Mouse (Mus musculus) hindbrain, embryonic 13.5 days (tissue): ENCODE data around the gene Zfp991. TPM values are rescaled to one million over a fixed set of nuclear protein-coding genes. Genes with fewer than 3 reads are reported as not detected.
A peak's percentile ranks its signal among the peaks of the same experiment; 100 is the strongest.
"Not testable (repeated sequence)": the region's sequence is repeated elsewhere in the genome, so short reads cannot be mapped to it uniquely, and the experiment has no call there.

ENCODE experiments used
- ATAC-seq: fragments of 200-750 bp; cut with Nextera tagmentation; 2 replicates; pipeline ENCODE4 v1.8.0; 2017; ENCODE audit warnings: moderate TSS enrichment; ENCODE audit not compliant: low FRiP score
- H3K27ac ChIP-seq: fragments of 300-500 bp; sonication (generic); 2 replicates; pipeline ENCODE4 v1.5.1; 2015; ENCODE audit warnings: inconsistent platforms, mild to moderate bottlenecking, moderate library complexity
- H3K27me3 ChIP-seq: fragments of 300-500 bp; sonication (generic); 2 replicates; pipeline ENCODE4 v1.6.1; 2015; ENCODE audit warnings: mild to moderate bottlenecking, inconsistent platforms
- H3K36me3 ChIP-seq: fragments of 300-500 bp; sonication (generic); 2 replicates; pipeline ENCODE4 v1.6.1; 2015; ENCODE audit warnings: mild to moderate bottlenecking, inconsistent platforms
- H3K4me1 ChIP-seq: fragments of 300-500 bp; sonication (generic); replicated peaks from 2 replicates; pipeline ENCODE4 v1.6.1; 2015; ENCODE audit warnings: inconsistent platforms
- H3K4me2 ChIP-seq: fragments of 300-500 bp; sonication (generic); 2 replicates; pipeline ENCODE4 v1.6.1; 2015; ENCODE audit warnings: inconsistent platforms, mild to moderate bottlenecking, moderate library complexity
- H3K4me3 ChIP-seq: fragments of 300-500 bp; sonication (generic); 2 replicates; pipeline ENCODE4 v1.5.1; 2015; ENCODE audit warnings: mild to moderate bottlenecking, inconsistent platforms
- H3K9ac ChIP-seq: fragments of 300-500 bp; sonication (generic); 2 replicates; pipeline ENCODE4 v1.6.1; 2015; ENCODE audit warnings: mild to moderate bottlenecking, inconsistent platforms
- H3K9me3 ChIP-seq: fragments of 300-500 bp; sonication (generic); 2 replicates; pipeline ENCODE4 v1.6.1; 2016; ENCODE audit warnings: inconsistent platforms
- WGBS: fragments of 180-500 bp; shearing (Covaris S2); methylation state at CpG from one replicate; pipeline ENCODE4 v1.1.7; 2015; 5-methylcytosine and 5-hydroxymethylcytosine counted together
- polyA plus RNA-seq: library from polyadenylated mRNA; unstranded; fragments of >200 nt; fragmentation: Nextera tagmentation; extraction: Ambion mirVana; gene quantifications from 2 replicates; pipeline ENCODE4 v1.2.1, GENCODE M21; 2015

Gene Zfp991
- polyA plus RNA-seq, 1 experiment from 2014 or later = 5.6 TPM

- peak; percentile 71; the same call in 1 of the 2 replicates for ATAC-seq
Measured at GRCm38 (mm10) chr4:147197210-147197609, 65.4 kb downstream of the Zfp991 start.

GRCm38 (mm10) chr4:147199055-147199750 lies 67.4 kb downstream of the Zfp991 start:
- H3K4me1 ChIP-seq, H3K27ac ChIP-seq, H3K36me3 ChIP-seq, H3K9ac ChIP-seq, H3K27me3 ChIP-seq, H3K4me3 ChIP-seq, H3K4me2 ChIP-seq: not testable (repeated sequence)
- ATAC-seq = 0 out of 2 replicates have a peak, but pooled peaks have one; percentile 30
- 80% methylated on average over 6 of the region's 6 CpGs for WGBS
- H3K9me3 ChIP-seq = peaks cover 11% of the 10 kb centered on the region

More at GRCm38 (mm10) chr4:147197210-147197609, 65.4 kb downstream of the Zfp991 start:
- H3K4me1 ChIP-seq, H3K27me3 ChIP-seq, H3K4me3 ChIP-seq, H3K9ac ChIP-seq, H3K27ac ChIP-seq, H3K4me2 ChIP-seq, H3K36me3 ChIP-seq: not testable (repeated sequence)
- peaks cover 11% of the 10 kb centered on the region for H3K9me3 ChIP-seq
- 87% methylated on average over 2 of the region's 2 CpGs for WGBS

- H3K27ac ChIP-seq, H3K9ac ChIP-seq, H3K27me3 ChIP-seq, H3K9me3 ChIP-seq, H3K36me3 ChIP-seq, H3K4me2 ChIP-seq, ATAC-seq, H3K4me3 ChIP-seq, H3K4me1 ChIP-seq: not testable (repeated sequence)
- WGBS = 90% methylated on average over 14 of the region's 16 CpGs
Measured at GRCm38 (mm10) chr4:147201920-147202660, 70.3 kb downstream of the Zfp991 start.

GRCm38 (mm10) chr4:147212182-147212928 lies 80.5 kb downstream of the Zfp991 start:
- H3K36me3 ChIP-seq, H3K4me1 ChIP-seq, ATAC-seq, H3K27ac ChIP-seq, H3K4me2 ChIP-seq, H3K9me3 ChIP-seq, H3K4me3 ChIP-seq, H3K27me3 ChIP-seq, H3K9ac ChIP-seq: not testable (repeated sequence)
- 86% methylated on average over 3 of the region's 7 CpGs for WGBS

- not testable (repeated sequence) for H3K4me1 ChIP-seq, H3K9ac ChIP-seq, H3K4me3 ChIP-seq, H3K27ac ChIP-seq, H3K36me3 ChIP-seq, H3K27me3 ChIP-seq, ATAC-seq, H3K9me3 ChIP-seq, H3K4me2 ChIP-seq
- WGBS = no CpG with 5 or more reads among the region's 1 CpGs
Measured at GRCm38 (mm10) chr4:147214233-147214632, 82.4 kb downstream of the Zfp991 start.

- H3K27ac ChIP-seq, H3K4me2 ChIP-seq, H3K4me1 ChIP-seq, H3K9ac ChIP-seq, ATAC-seq, H3K4me3 ChIP-seq, H3K36me3 ChIP-seq, H3K27me3 ChIP-seq: not testable (repeated sequence)
- 76% methylated on average over 3 of the region's 4 CpGs for WGBS
- peaks cover 11% of the 10 kb centered on the region for H3K9me3 ChIP-seq
Measured at GRCm38 (mm10) chr4:147217676-147218075, 85.8 kb downstream of the Zfp991 start.

DNA sequence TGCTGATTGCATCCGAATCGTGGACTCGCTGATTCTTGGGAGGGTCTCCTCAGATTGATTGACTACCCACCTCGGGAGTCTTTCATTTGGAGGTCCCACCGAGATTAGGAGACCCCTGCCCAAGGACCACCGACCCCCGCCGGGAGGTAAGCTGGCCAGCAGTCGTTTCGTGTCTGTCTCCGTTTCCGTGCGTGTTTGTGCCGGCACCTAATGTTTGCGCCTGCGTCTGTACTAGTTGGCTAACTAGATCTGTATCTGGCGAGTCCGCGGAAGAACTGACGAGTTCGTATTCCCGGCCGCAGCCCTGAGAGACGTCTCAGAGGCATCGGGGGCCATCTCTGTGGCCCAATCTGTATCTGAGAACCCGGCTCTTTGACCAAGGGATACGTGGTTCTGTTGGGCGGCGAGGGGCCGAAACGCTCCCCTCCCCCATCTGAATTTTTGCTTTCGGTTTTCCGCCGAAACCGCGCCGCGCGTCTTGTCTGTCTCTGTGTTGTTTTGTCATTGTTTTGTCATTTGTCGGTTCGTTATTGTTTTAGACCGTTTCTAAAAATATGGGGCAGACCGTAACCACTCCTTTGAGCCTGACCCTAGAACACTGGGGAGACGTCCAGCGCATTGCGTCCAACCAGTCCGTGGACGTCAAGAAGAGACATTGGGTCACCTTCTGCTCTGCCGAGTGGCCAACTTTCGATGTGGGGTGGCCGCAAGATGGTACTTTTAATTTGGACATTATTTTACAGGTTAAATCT lies 87.7 kb downstream of the Zfp991 start:
- not testable (repeated sequence) for H3K4me1 ChIP-seq
- WGBS = 70% methylated on average over 51 of the region's 51 CpGs

GRCm38 (mm10) chr4:147220226-147220625 lies 88.4 kb downstream of the Zfp991 start:
- not testable (repeated sequence) for H3K27ac ChIP-seq, H3K27me3 ChIP-seq, H3K9ac ChIP-seq, H3K4me3 ChIP-seq, H3K4me1 ChIP-seq, H3K4me2 ChIP-seq, ATAC-seq, H3K36me3 ChIP-seq
- H3K9me3 ChIP-seq = peaks cover 22% of the 10 kb centered on the region
- WGBS = 84% methylated on average over 17 of the region's 20 CpGs

More for the DNA sequence above, 87.7 kb downstream of the Zfp991 start:
- H3K36me3 ChIP-seq, H3K9ac ChIP-seq, H3K27me3 ChIP-seq, H3K27ac ChIP-seq, ATAC-seq: not testable (repeated sequence)
- Histone ChIP-seq H3K4me3 (peak overlapping the region; percentile 34), H3K4me2 (peak overlapping the region; percentile 41), H3K9me3 (peaks cover 16% of the 10 kb centered on the region)

DNA sequence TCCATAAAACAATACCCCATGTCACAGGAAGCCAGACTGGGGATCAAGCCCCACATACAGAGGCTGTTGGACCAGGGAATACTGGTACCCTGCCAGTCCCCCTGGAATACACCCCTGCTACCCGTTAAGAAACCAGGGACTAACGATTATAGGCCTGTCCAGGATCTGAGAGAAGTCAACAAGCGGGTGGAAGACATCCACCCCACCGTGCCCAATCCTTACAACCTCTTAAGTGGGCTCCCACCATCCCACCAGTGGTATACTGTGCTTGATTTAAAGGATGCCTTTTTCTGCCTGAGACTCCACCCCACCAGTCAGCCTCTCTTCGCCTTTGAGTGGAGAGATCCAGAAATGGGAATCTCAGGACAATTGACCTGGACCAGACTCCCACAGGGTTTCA lies 90.2 kb downstream of the Zfp991 start:
- not testable (repeated sequence) for ATAC-seq, H3K27ac ChIP-seq, H3K27me3 ChIP-seq, H3K9ac ChIP-seq, H3K4me3 ChIP-seq, H3K4me1 ChIP-seq, H3K4me2 ChIP-seq, H3K36me3 ChIP-seq
- H3K9me3 ChIP-seq = peaks cover 26% of the 10 kb centered on the region
- 92% methylated on average over 5 of the region's 5 CpGs for WGBS

- H3K36me3 ChIP-seq, H3K4me1 ChIP-seq, H3K27ac ChIP-seq, H3K4me3 ChIP-seq, H3K4me2 ChIP-seq, H3K9ac ChIP-seq, ATAC-seq, H3K27me3 ChIP-seq: not testable (repeated sequence)
- 96% methylated on average over 24 of the region's 24 CpGs for WGBS
- H3K9me3 ChIP-seq = peaks cover 26% of the 10 kb centered on the region
Measured at GRCm38 (mm10) chr4:147223778-147224435, 92.1 kb downstream of the Zfp991 start.

GRCm38 (mm10) chr4:147225616-147226015 lies 93.8 kb downstream of the Zfp991 start:
- H3K27me3 ChIP-seq, H3K4me2 ChIP-seq, H3K4me3 ChIP-seq, H3K36me3 ChIP-seq, ATAC-seq, H3K27ac ChIP-seq, H3K9ac ChIP-seq, H3K4me1 ChIP-seq: not testable (repeated sequence)
- peaks cover 20% of the 10 kb centered on the region for H3K9me3 ChIP-seq
- 91% methylated on average over 10 of the region's 15 CpGs for WGBS
